In the genomic region with DNA sequence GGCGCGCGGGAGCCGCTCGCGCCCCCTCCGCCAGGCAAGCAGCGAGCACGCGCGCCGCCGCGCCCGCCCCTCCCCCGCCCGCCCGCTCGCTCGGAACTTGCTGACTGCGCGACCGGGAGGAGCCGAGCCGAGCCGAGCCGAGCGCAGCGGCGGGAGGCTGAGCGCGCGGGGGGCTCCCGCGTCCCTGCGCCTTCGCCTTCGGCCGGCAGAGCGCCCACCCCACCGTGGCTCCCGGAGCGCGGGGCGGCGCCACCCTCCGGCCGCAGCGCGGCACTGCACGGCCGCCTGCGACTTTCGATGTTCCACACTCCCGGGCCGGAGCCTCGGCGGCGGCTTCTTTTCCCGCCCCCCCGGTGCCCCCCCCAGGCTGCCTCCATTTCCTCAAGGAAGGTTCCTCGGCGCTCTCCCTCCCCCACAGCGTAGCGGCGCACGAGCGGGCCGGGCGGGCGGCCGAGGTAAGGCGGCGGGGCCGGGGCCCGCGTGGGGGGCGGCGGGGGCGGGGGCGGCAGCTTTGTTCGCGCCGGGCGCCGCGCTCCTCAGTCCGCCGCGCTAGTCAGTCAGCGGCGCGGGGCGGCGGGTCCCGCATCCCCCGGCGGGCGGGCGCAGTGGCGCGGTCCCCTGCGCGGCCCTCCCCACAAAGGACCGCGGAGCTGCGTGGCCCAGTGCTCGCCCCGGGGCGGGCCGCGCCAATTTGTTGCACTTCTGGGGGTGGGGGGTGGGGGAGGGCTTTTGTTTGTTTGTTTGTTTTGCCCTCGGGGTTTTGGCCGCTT, we compare ENCODE assay signal across 8 mouse cellular contexts. TPM values are rescaled to one million over a fixed set of nuclear protein-coding genes. Genes with fewer than 3 reads are reported as not detected.
A peak's percentile ranks its signal among the peaks of the same experiment; 100 is the strongest.
DNase-seq lines count a peak whose midpoint lies in the region; ATAC-seq and TF ChIP-seq lines count a peak whose summit lies in the region.

No protein-coding gene starts in this region.

- H3K27ac ChIP-seq in heart, embryonic 12.5 days (ENCODE audit: poor library complexity, severe bottlenecking): peak overlapping the region; percentile 98
- H3K27ac ChIP-seq in kidney, postnatal 0 days: peak overlapping the region; percentile 99
- peak overlapping the region; percentile 94 for H3K27ac ChIP-seq in liver, embryonic 13.5 days
- H3K27ac ChIP-seq in neural tube, embryonic 11.5 days (ENCODE audit: low read depth, low read length): peak overlapping the region; percentile 99
- H3K27ac ChIP-seq in stomach, embryonic 16.5 days (ENCODE audit: low read length): peak overlapping the region; percentile 97

- H3ac ChIP-seq in C2C12 (ENCODE audit: control insufficient read depth, insufficient read length, low read depth): peak overlapping the region; percentile 96

- 1% methylated on average over 67 of the region's 114 CpGs for WGBS in heart, embryonic 12.5 days
- WGBS in kidney, postnatal 0 days: under 1% methylated on average over 64 of the region's 114 CpGs
- WGBS in liver, embryonic 13.5 days (ENCODE audit: insufficient replicate concordance): under 1% methylated on average over 64 of the region's 114 CpGs
- WGBS in neural tube, embryonic 11.5 days: under 1% methylated on average over 49 of the region's 114 CpGs
- under 1% methylated on average over 89 of the region's 114 CpGs for WGBS in stomach, embryonic 16.5 days

- H3K79me3 ChIP-seq in C2C12 (ENCODE audit: low read depth): peaks cover 14% of the 10 kb centered on the region

- ATAC-seq in erythroblast, adult 5-6 weeks (replicated peaks; ENCODE audit: low FRiP score, poor library complexity, severe bottlenecking): peak; percentile 47
- peak; percentile 90 for ATAC-seq in heart, embryonic 12.5 days (ENCODE audit: insufficient number of reproducible peaks, low FRiP score)
- ATAC-seq in kidney, postnatal 0 days (replicated peaks; ENCODE audit: low FRiP score, low read depth): peak; percentile 93
- peak; percentile 81 for ATAC-seq in liver, embryonic 13.5 days (ENCODE audit: low read depth)
- ATAC-seq in neural tube, embryonic 11.5 days (ENCODE audit: insufficient read depth, low FRiP score, low TSS enrichment): peak; percentile 95
- ATAC-seq in stomach, embryonic 16.5 days (ENCODE audit: insufficient read depth, low FRiP score): peak; percentile 93

- H3K4me2 ChIP-seq in heart, embryonic 12.5 days: peak overlapping the region; percentile 92
- H3K4me2 ChIP-seq in kidney, postnatal 0 days (ENCODE audit: low read length): peak overlapping the region; percentile 83
- peak overlapping the region; percentile 76 for H3K4me2 ChIP-seq in liver, embryonic 13.5 days
- peak overlapping the region; percentile 71 for H3K4me2 ChIP-seq in neural tube, embryonic 11.5 days (ENCODE audit: low read depth)
- H3K4me2 ChIP-seq in stomach, embryonic 16.5 days (ENCODE audit: low read depth, low read length): peak overlapping the region; percentile 76

- peak; percentile 93 for TF ChIP-seq CTCF in C2C12 (IDR thresholded peaks at IDR 0.05; ENCODE audit: control insufficient read depth, insufficient read depth, insufficient read length)
- TF ChIP-seq CTCF in kidney, postnatal 0 days (IDR thresholded peaks at IDR 0.05; ENCODE audit: low read depth): peak; percentile 63

- no peaks in the 10 kb centered on the region for H3K27me3 ChIP-seq in C2C12 (ENCODE audit: control insufficient read depth, insufficient read depth, insufficient read length)
- no peaks in the 10 kb centered on the region for H3K27me3 ChIP-seq in heart, embryonic 12.5 days (replicated peaks)
- no peaks in the 10 kb centered on the region for H3K27me3 ChIP-seq in kidney, postnatal 0 days (ENCODE audit: insufficient read depth, low read length)
- H3K27me3 ChIP-seq in liver, embryonic 13.5 days: no peaks in the 10 kb centered on the region
- H3K27me3 ChIP-seq in neural tube, embryonic 11.5 days (ENCODE audit: control insufficient read depth, insufficient read depth, low read length): no peaks in the 10 kb centered on the region
- no peaks in the 10 kb centered on the region for H3K27me3 ChIP-seq in stomach, embryonic 16.5 days (ENCODE audit: control insufficient read depth, insufficient read depth, low read length)

- DNase-seq in brain, adult 2 months (ENCODE audit: low read depth, low spot score): peak; percentile 91
- peak; percentile 89 for DNase-seq in kidney, postnatal 0 days (ENCODE audit: low spot score)
- peak; percentile 68 for DNase-seq in liver, embryonic 13.5 days
- DNase-seq in neural tube, embryonic 11.5 days (ENCODE audit: low spot score): peak; percentile 94

- peaks cover 48% of the 10 kb centered on the region for H3K79me2 ChIP-seq in C2C12 (ENCODE audit: control insufficient read depth, insufficient read depth)

- H3K9me3 ChIP-seq in heart, embryonic 12.5 days (replicated peaks): no peaks in the 10 kb centered on the region
- no peaks in the 10 kb centered on the region for H3K9me3 ChIP-seq in kidney, postnatal 0 days (replicated peaks; ENCODE audit: low read length)
- no peaks in the 10 kb centered on the region for H3K9me3 ChIP-seq in liver, embryonic 13.5 days (replicated peaks)
- H3K9me3 ChIP-seq in neural tube, embryonic 11.5 days (ENCODE audit: control insufficient read depth, low read length): no peaks in the 10 kb centered on the region
- H3K9me3 ChIP-seq in stomach, embryonic 16.5 days (replicated peaks; ENCODE audit: control insufficient read depth, low read length): no peaks in the 10 kb centered on the region

- peaks cover 27% of the 10 kb centered on the region for H3K36me3 ChIP-seq in C2C12 (ENCODE audit: control insufficient read depth, insufficient read depth)
- peaks cover 8% of the 10 kb centered on the region; the same call in 1 of the 2 replicates for H3K36me3 ChIP-seq in heart, embryonic 12.5 days
- no peaks in the 10 kb centered on the region for H3K36me3 ChIP-seq in kidney, postnatal 0 days (ENCODE audit: insufficient read depth, low read length)
- H3K36me3 ChIP-seq in liver, embryonic 13.5 days: peaks cover 22% of the 10 kb centered on the region
- H3K36me3 ChIP-seq in neural tube, embryonic 11.5 days (ENCODE audit: control insufficient read depth, insufficient read depth, low read length): no peaks in the 10 kb centered on the region
- no peaks in the 10 kb centered on the region for H3K36me3 ChIP-seq in stomach, embryonic 16.5 days (ENCODE audit: control insufficient read depth, insufficient read depth, low read length)

- H3K4me1 ChIP-seq in heart, embryonic 12.5 days (replicated peaks): peaks cover 26% of the 10 kb centered on the region
- peaks cover 18% of the 10 kb centered on the region for H3K4me1 ChIP-seq in kidney, postnatal 0 days (replicated peaks; ENCODE audit: insufficient read depth, low read length)
- peaks cover 48% of the 10 kb centered on the region for H3K4me1 ChIP-seq in liver, embryonic 13.5 days (replicated peaks)
- H3K4me1 ChIP-seq in neural tube, embryonic 11.5 days (ENCODE audit: control insufficient read depth, insufficient read depth, low read length): peaks cover 19% of the 10 kb centered on the region
- peaks cover 20% of the 10 kb centered on the region for H3K4me1 ChIP-seq in stomach, embryonic 16.5 days (ENCODE audit: control insufficient read depth, insufficient read depth, low read length)

- H3K4me3 ChIP-seq in C2C12 (ENCODE audit: insufficient read depth, poor library complexity, severe bottlenecking): peak overlapping the region; percentile 63
- H3K4me3 ChIP-seq in heart, embryonic 12.5 days: peak overlapping the region; percentile 96
- H3K4me3 ChIP-seq in kidney, postnatal 0 days (replicated peaks; ENCODE audit: low read depth, low read length): peak overlapping the region; percentile 93
- peak overlapping the region; percentile 97 for H3K4me3 ChIP-seq in liver, embryonic 13.5 days (replicated peaks)
- peak overlapping the region; percentile 85 for H3K4me3 ChIP-seq in neural tube, embryonic 11.5 days (ENCODE audit: low read depth, low read length)
- peak overlapping the region; percentile 81 for H3K4me3 ChIP-seq in stomach, embryonic 16.5 days (replicated peaks; ENCODE audit: low read length)

- H3K9ac ChIP-seq in heart, embryonic 12.5 days: peak overlapping the region; percentile 99
- peak overlapping the region; percentile 99 for H3K9ac ChIP-seq in kidney, postnatal 0 days (ENCODE audit: low read depth, low read length)
- peak overlapping the region; percentile 100 for H3K9ac ChIP-seq in liver, embryonic 13.5 days
- H3K9ac ChIP-seq in neural tube, embryonic 11.5 days (ENCODE audit: low read length): peak overlapping the region; percentile 99
- H3K9ac ChIP-seq in stomach, embryonic 16.5 days (ENCODE audit: low read length): peak overlapping the region; percentile 98

TF ChIP-seq in C2C12, 6 proteins besides CTCF, POLR2A, EP300 and RAD21:
- TF ChIP-seq MYOG (IDR thresholded peaks at IDR 0.05; ENCODE audit: control insufficient read depth, extremely low read depth, insufficient read length) (no peak), MAX (IDR thresholded peaks at IDR 0.05) (no peak), CEBPB (IDR thresholded peaks at IDR 0.05; ENCODE audit: low read depth) (no peak), USF1 (IDR thresholded peaks at IDR 0.05; ENCODE audit: low read depth) (no peak), FOSL1 (IDR thresholded peaks at IDR 0.05; ENCODE audit: insufficient read depth, low read length, poor library complexity, severe bottlenecking) (no peak)

RNA-seq across cellular contexts. Expression of a gene that starts 1.2 kb away (rescaled TPM):
- polyA plus RNA-seq in C2C12 (2012; fragmentation: generic; extraction: Trizol): 26.2 TPM
- total RNA-seq in erythroblast, adult 5-6 weeks (2015; ENCODE audit: low replicate concordance): 41.1 and 50.2 TPM in 2 replicates
- 51.5 and 63.1 TPM in 2 replicates for total RNA-seq in erythroblast, adult 5-6 weeks (2017; ENCODE audit: low replicate concordance)
- 116 and 124 TPM in 2 replicates for polyA plus RNA-seq in heart, embryonic 12.5 days (2016; fragmentation: Nextera tagmentation; extraction: Ambion mirVana)
- 134 and 140 TPM in 2 replicates for polyA plus RNA-seq in kidney, postnatal 0 days (2015; fragmentation: Nextera tagmentation; extraction: Ambion mirVana)
- polyA plus RNA-seq in liver, embryonic 13.5 days (2015; fragmentation: Nextera tagmentation; extraction: Ambion mirVana): 104 and 106 TPM in 2 replicates
- polyA plus RNA-seq in neural tube, embryonic 11.5 days (2014; fragmentation: Nextera tagmentation; extraction: Ambion mirVana): 233 and 245 TPM in 2 replicates
- 88.7 and 103 TPM in 2 replicates for polyA plus RNA-seq in stomach, embryonic 16.5 days (2015; fragmentation: Nextera tagmentation; extraction: Ambion mirVana)

Comparison
In these comparisons a context has a peak if more than half of its experiments do, and no peak if none do; other contexts are left out.
1. Peak in every context shown above with its lines: DNase-seq, ATAC-seq, H3K4me3 ChIP-seq and H3K27ac ChIP-seq.